Mouse (Mus musculus) forebrain, embryonic 13.5 days (tissue): ENCODE results near the gene Wars2. TPM values are rescaled to one million over a fixed set of nuclear protein-coding genes. Genes with fewer than 3 reads are reported as not detected.

ENCODE experiments used
- ATAC-seq: fragments of 200-750 bp; cut with Nextera tagmentation; 2 replicates; pipeline ENCODE4 v1.8.0; 2017
- H3K27ac ChIP-seq: fragments of 300-500 bp; sonication (generic); 2 replicates; pipeline ENCODE4 v1.5.1; 2015; ENCODE audit warnings: inconsistent platforms, mild to moderate bottlenecking, moderate library complexity
- H3K27me3 ChIP-seq: fragments of 300-500 bp; sonication (generic); 2 replicates; pipeline ENCODE4 v1.6.1; 2015; ENCODE audit warnings: mild to moderate bottlenecking, inconsistent platforms
- H3K36me3 ChIP-seq: fragments of 300-500 bp; sonication (generic); 2 replicates; pipeline ENCODE4 v1.6.1; 2015; ENCODE audit warnings: mild to moderate bottlenecking, inconsistent platforms; ENCODE audit not compliant: poor library complexity, severe bottlenecking
- H3K4me1 ChIP-seq: fragments of 300-500 bp; sonication (generic); 2 replicates; pipeline ENCODE4 v1.6.1; 2015; ENCODE audit warnings: inconsistent platforms
- H3K4me2 ChIP-seq: fragments of 300-500 bp; sonication (generic); 2 replicates; pipeline ENCODE4 v1.6.1; 2015; ENCODE audit warnings: inconsistent platforms, mild to moderate bottlenecking, moderate library complexity
- H3K4me3 ChIP-seq: fragments of 300-500 bp; sonication (generic); 2 replicates; pipeline ENCODE4 v1.5.1; 2015; ENCODE audit warnings: mild to moderate bottlenecking, inconsistent platforms
- H3K9ac ChIP-seq: fragments of 300-500 bp; sonication (generic); 2 replicates; pipeline ENCODE4 v1.6.1; 2015; ENCODE audit warnings: mild to moderate bottlenecking, inconsistent platforms
- H3K9me3 ChIP-seq: fragments of 300-500 bp; sonication (generic); replicated peaks from 2 replicates; pipeline ENCODE4 v1.6.1; 2016; ENCODE audit warnings: inconsistent platforms
- WGBS: fragments of 180-500 bp; shearing (Covaris S2); methylation state at CpG from one replicate; pipeline ENCODE4 v1.1.7; 2015; 5-methylcytosine and 5-hydroxymethylcytosine counted together
- polyA plus RNA-seq: library from polyadenylated mRNA; unstranded; fragments of >200 nt; fragmentation: Nextera tagmentation; extraction: Ambion mirVana; gene quantifications from 2 replicates; pipeline ENCODE4 v1.2.1, GENCODE M21; 2015

Wars2 gene
- polyA plus RNA-seq, 1 experiment from 2014 or later, result 6.4 TPM

GRCm38 (mm10) chr3:99208416-99208815 lies 67.5 kb downstream of the Wars2 start:
- H3K9me3 ChIP-seq, result no peaks in the 10 kb centered on the region
- no peak overlapping the region for H3K9ac ChIP-seq
- H3K4me3 ChIP-seq, result no peak overlapping the region
- H3K4me1 ChIP-seq, result 0 out of 2 replicates have a peak, but pooled peaks cover 9% of the 10 kb centered on the region
- no peaks in the 10 kb centered on the region for H3K36me3 ChIP-seq
- 84% methylated on average over 1 of the region's 1 CpGs for WGBS
- H3K27me3 ChIP-seq, result no peaks in the 10 kb centered on the region
- no peak overlapping the region for H3K4me2 ChIP-seq
- ATAC-seq, result no peak
- H3K27ac ChIP-seq, result no peak overlapping the region

- Histone ChIP-seq H3K4me1 (0 out of 2 replicates have a peak, but pooled peaks cover 9% of the 10 kb centered on the region), H3K9me3 (no peaks in the 10 kb centered on the region), H3K36me3 (peaks cover 4% of the 10 kb centered on the region; the same call in 1 of the 2 replicates), H3K4me3 (no peak overlapping the region), H3K27me3 (no peaks in the 10 kb centered on the region), H3K4me2 (no peak overlapping the region), H3K27ac (no peak overlapping the region), H3K9ac (no peak overlapping the region)
- no peak; the same call in 1 of the 2 replicates for ATAC-seq
- 33% methylated on average over 14 of the region's 14 CpGs for WGBS
Observed at GRCm38 (mm10) chr3:99211105-99211698, 70.3 kb downstream of the Wars2 start.

GRCm38 (mm10) chr3:99227807-99228206 lies 86.9 kb downstream of the Wars2 start:
- Histone ChIP-seq H3K9me3 (no peaks in the 10 kb centered on the region), H3K4me3 (no peak overlapping the region), H3K4me2 (no peak overlapping the region), H3K9ac (no peak overlapping the region), H3K4me1 (no peaks in the 10 kb centered on the region), H3K27ac (no peak overlapping the region), H3K27me3 (peaks cover 14% of the 10 kb centered on the region), H3K36me3 (no peaks in the 10 kb centered on the region)
- no peak for ATAC-seq
- WGBS, result 73% methylated on average over 2 of the region's 2 CpGs

GRCm38 (mm10) chr3:99233393-99234318 lies 92.8 kb downstream of the Wars2 start:
- Histone ChIP-seq H3K27me3 (peaks cover 71% of the 10 kb centered on the region), H3K4me3 (peak overlapping the region; percentile 7; the same call in 1 of the 2 replicates), H3K27ac (no peak overlapping the region), H3K9ac (no peak overlapping the region), H3K4me2 (peak overlapping the region; percentile 40), H3K9me3 (no peaks in the 10 kb centered on the region), H3K36me3 (no peaks in the 10 kb centered on the region), H3K4me1 (peaks cover 5% of the 10 kb centered on the region)
- peak; percentile 20 for ATAC-seq
- WGBS, result 9% methylated on average over 20 of the region's 20 CpGs

GRCm38 (mm10) chr3:99234319-99234869 lies 93.5 kb downstream of the Wars2 start:
- Histone ChIP-seq H3K4me1 (peaks cover 5% of the 10 kb centered on the region), H3K9me3 (no peaks in the 10 kb centered on the region), H3K36me3 (no peaks in the 10 kb centered on the region), H3K27ac (no peak overlapping the region), H3K9ac (no peak overlapping the region), H3K27me3 (peaks cover 78% of the 10 kb centered on the region), H3K4me2 (peak overlapping the region; percentile 40), H3K4me3 (peak overlapping the region; percentile 7; the same call in 1 of the 2 replicates)
- WGBS, result 2% methylated on average over 17 of the region's 17 CpGs
- peak; percentile 52 for ATAC-seq

GRCm38 (mm10) chr3:99235116-99235803 lies 94.4 kb downstream of the Wars2 start:
- Histone ChIP-seq H3K4me2 (no peak overlapping the region), H3K27me3 (peaks cover 87% of the 10 kb centered on the region), H3K27ac (no peak overlapping the region), H3K9me3 (no peaks in the 10 kb centered on the region), H3K4me1 (peaks cover 5% of the 10 kb centered on the region), H3K9ac (no peak overlapping the region), H3K36me3 (no peaks in the 10 kb centered on the region), H3K4me3 (no peak overlapping the region)
- ATAC-seq, result no peak
- 1% methylated on average over 23 of the region's 23 CpGs for WGBS

- Histone ChIP-seq H3K4me1 (peaks cover 14% of the 10 kb centered on the region), H3K9me3 (no peaks in the 10 kb centered on the region), H3K9ac (no peak overlapping the region), H3K4me2 (no peak overlapping the region), H3K4me3 (no peak overlapping the region), H3K27ac (no peak overlapping the region), H3K36me3 (no peaks in the 10 kb centered on the region), H3K27me3 (peaks cover 95% of the 10 kb centered on the region)
- no peak for ATAC-seq
- WGBS, result 3% methylated on average over 18 of the region's 18 CpGs
Observed at GRCm38 (mm10) chr3:99235804-99236755, 95.2 kb downstream of the Wars2 start.

- Histone ChIP-seq H3K9me3 (no peaks in the 10 kb centered on the region), H3K4me2 (no peak overlapping the region), H3K9ac (no peak overlapping the region), H3K4me1 (peaks cover 18% of the 10 kb centered on the region), H3K27ac (no peak overlapping the region), H3K27me3 (peaks cover 98% of the 10 kb centered on the region), H3K36me3 (no peaks in the 10 kb centered on the region), H3K4me3 (no peak overlapping the region)
- whole genome bisulfite sequencing, result 0% methylated on average over 1 of the region's 1 CpGs
- no peak for ATAC-seq
Observed at GRCm38 (mm10) chr3:99238691-99239090, 97.8 kb downstream of the Wars2 start.

- peaks cover 15% of the 10 kb centered on the region for H3K4me1 ChIP-seq
- H3K36me3 ChIP-seq, result no peaks in the 10 kb centered on the region
- WGBS, result 1% methylated on average over 20 of the region's 20 CpGs
- H3K27ac ChIP-seq, result no peak overlapping the region
- ATAC-seq, result no peak
- H3K4me2 ChIP-seq, result no peak overlapping the region
- no peaks in the 10 kb centered on the region for H3K9me3 ChIP-seq
- peaks cover 98% of the 10 kb centered on the region for H3K27me3 ChIP-seq
- H3K9ac ChIP-seq, result no peak overlapping the region
- H3K4me3 ChIP-seq, result no peak overlapping the region
Observed at GRCm38 (mm10) chr3:99239301-99240045, 98.6 kb downstream of the Wars2 start.

- Histone ChIP-seq H3K27ac (no peak within 1 kb of the TSS), H3K9me3 (no peaks in the 10 kb centered on the region), H3K27me3 (peaks cover 98% of the 10 kb centered on the region), H3K4me1 (peaks cover 13% of the 10 kb centered on the region), H3K9ac (no peak within 1 kb of the TSS), H3K36me3 (no peaks in the 10 kb centered on the region), H3K4me3 (peak within 1 kb of the TSS; percentile 15; the same call in 1 of the 2 replicates), H3K4me2 (peak within 1 kb of the TSS; percentile 14; the same call in 1 of the 2 replicates)
- no peak for ATAC-seq
- WGBS, result 2% methylated on average over 17 of the region's 20 CpGs
Observed at GRCm38 (mm10) chr3:99240213-99240720, 99.4 kb downstream of the Wars2 start, which contains the start of gene Tbx15. Gene Tbx15, plus strand, starts transcription at chr3:99240381.
